Mouse (Mus musculus): ENCODE results near the gene Zfp619. TPM values are rescaled to one million over a fixed set of nuclear protein-coding genes. Genes with fewer than 3 reads are reported as not detected.
A peak's percentile ranks its signal among the peaks of the same experiment; 100 is the strongest.
"Not testable (repeated sequence)": the region's sequence is repeated elsewhere in the genome, so short reads cannot be mapped to it uniquely, and the experiment has no call there.

Zfp619 gene
- polyA plus RNA-seq, 1 experiment from 2014 or later: 1.4 TPM

GRCm38 (mm10) chr7:39549336-39549735 lies 31.8 kb downstream of the Zfp619 start:
- no peaks in the 10 kb centered on the region for H3K36me3 ChIP-seq (ENCODE audit: insufficient read depth, low read length)
- H3K27me3 ChIP-seq (ENCODE audit: insufficient read depth, low read length): no peaks in the 10 kb centered on the region
- H3K4me2 ChIP-seq (ENCODE audit: low read length): no peak overlapping the region
- H3K9me3 ChIP-seq (replicated peaks; ENCODE audit: low read length): no peaks in the 10 kb centered on the region
- DNase-seq (ENCODE audit: low spot score) (no peak), ATAC-seq (replicated peaks; ENCODE audit: low FRiP score, low read depth) (no peak)
- no peak overlapping the region for H3K27ac ChIP-seq
- TF ChIP-seq CTCF (IDR thresholded peaks at IDR 0.05; ENCODE audit: low read depth): no peak
- H3K4me1 ChIP-seq (replicated peaks; ENCODE audit: insufficient read depth, low read length): 0 out of 2 replicates have a peak, but pooled peaks cover 6% of the 10 kb centered on the region
- H3K9ac ChIP-seq (ENCODE audit: low read depth, low read length): no peak overlapping the region
- WGBS: 82% methylated on average over 2 of the region's 2 CpGs
- H3K4me3 ChIP-seq (replicated peaks; ENCODE audit: low read depth, low read length): no peak overlapping the region

- WGBS: 3% methylated on average over 52 of the region's 52 CpGs
- no peaks in the 10 kb centered on the region for H3K27me3 ChIP-seq (ENCODE audit: insufficient read depth, low read length)
- H3K4me2 ChIP-seq (ENCODE audit: low read length): peak overlapping the region; percentile 57
- peak overlapping the region; percentile 67 for H3K4me3 ChIP-seq (replicated peaks; ENCODE audit: low read depth, low read length)
- peak overlapping the region; percentile 83 for H3K9ac ChIP-seq (ENCODE audit: low read depth, low read length)
- peak; percentile 100 for ATAC-seq (replicated peaks; ENCODE audit: low FRiP score, low read depth)
- H3K4me1 ChIP-seq (replicated peaks; ENCODE audit: insufficient read depth, low read length): 0 out of 2 replicates have a peak, but pooled peaks cover 6% of the 10 kb centered on the region
- DNase-seq (ENCODE audit: low spot score): peak; percentile 97
- TF ChIP-seq CTCF (IDR thresholded peaks at IDR 0.05; ENCODE audit: low read depth): peak; percentile 58
- no peaks in the 10 kb centered on the region for H3K9me3 ChIP-seq (replicated peaks; ENCODE audit: low read length)
- H3K36me3 ChIP-seq (ENCODE audit: insufficient read depth, low read length): no peaks in the 10 kb centered on the region
- H3K27ac ChIP-seq: peak overlapping the region; percentile 95
These were observed 34.7 kb downstream of the Zfp619 start for GRCm38 (mm10) chr7:39551976-39552891.

- DNase-seq (ENCODE audit: low spot score) (peak; percentile 14), ATAC-seq (replicated peaks; ENCODE audit: low FRiP score, low read depth) (no peak)
- H3K27ac ChIP-seq: 0 out of 2 replicates have a peak overlapping the region, but pooled peaks have one; percentile 95
- no peak for TF ChIP-seq CTCF (IDR thresholded peaks at IDR 0.05; ENCODE audit: low read depth)
- no peaks in the 10 kb centered on the region for H3K36me3 ChIP-seq (ENCODE audit: insufficient read depth, low read length)
- peak overlapping the region; percentile 57 for H3K4me2 ChIP-seq (ENCODE audit: low read length)
- no peaks in the 10 kb centered on the region for H3K9me3 ChIP-seq (replicated peaks; ENCODE audit: low read length)
- 0 out of 2 replicates have a peak, but pooled peaks cover 6% of the 10 kb centered on the region for H3K4me1 ChIP-seq (replicated peaks; ENCODE audit: insufficient read depth, low read length)
- no peaks in the 10 kb centered on the region for H3K27me3 ChIP-seq (ENCODE audit: insufficient read depth, low read length)
- 6% methylated on average over 5 of the region's 5 CpGs for WGBS
- peak overlapping the region; percentile 83; the same call in 1 of the 2 replicates for H3K9ac ChIP-seq (ENCODE audit: low read depth, low read length)
- H3K4me3 ChIP-seq (replicated peaks; ENCODE audit: low read depth, low read length): peak overlapping the region; percentile 67
These were observed 35.4 kb downstream of the Zfp619 start for GRCm38 (mm10) chr7:39552993-39553392.

GRCm38 (mm10) chr7:39553871-39554270 lies 36.3 kb downstream of the Zfp619 start:
- Histone ChIP-seq H3K4me2 (ENCODE audit: low read length) (no peak overlapping the region), H3K9ac (ENCODE audit: low read depth, low read length) (no peak overlapping the region), H3K4me1 (replicated peaks; ENCODE audit: insufficient read depth, low read length) (0 out of 2 replicates have a peak, but pooled peaks cover 6% of the 10 kb centered on the region), H3K36me3 (ENCODE audit: insufficient read depth, low read length) (no peaks in the 10 kb centered on the region), H3K27me3 (ENCODE audit: insufficient read depth, low read length) (no peaks in the 10 kb centered on the region), H3K9me3 (replicated peaks; ENCODE audit: low read length) (no peaks in the 10 kb centered on the region), H3K27ac (no peak overlapping the region), H3K4me3 (replicated peaks; ENCODE audit: low read depth, low read length) (no peak overlapping the region)
- 70% methylated on average over 4 of the region's 4 CpGs for WGBS
- no peak for DNase-seq (ENCODE audit: low spot score)
- no peak for TF ChIP-seq CTCF (IDR thresholded peaks at IDR 0.05; ENCODE audit: low read depth)
- no peak for ATAC-seq (replicated peaks; ENCODE audit: low FRiP score, low read depth)

- Histone ChIP-seq H3K4me1 (replicated peaks; ENCODE audit: insufficient read depth, low read length) (no peaks in the 10 kb centered on the region), H3K27me3 (ENCODE audit: insufficient read depth, low read length) (no peaks in the 10 kb centered on the region), H3K36me3 (ENCODE audit: insufficient read depth, low read length) (no peaks in the 10 kb centered on the region), H3K4me2 (ENCODE audit: low read length) (no peak overlapping the region), H3K4me3 (replicated peaks; ENCODE audit: low read depth, low read length) (no peak overlapping the region), H3K9me3 (replicated peaks; ENCODE audit: low read length) (no peaks in the 10 kb centered on the region), H3K27ac (no peak overlapping the region), H3K9ac (ENCODE audit: low read depth, low read length) (no peak overlapping the region)
- no peak for TF ChIP-seq CTCF (IDR thresholded peaks at IDR 0.05; ENCODE audit: low read depth)
- DNase-seq (ENCODE audit: low spot score) (no peak), ATAC-seq (replicated peaks; ENCODE audit: low FRiP score, low read depth) (no peak)
- WGBS: 80% methylated on average over 2 of the region's 2 CpGs
These were observed 62.5 kb downstream of the Zfp619 start for GRCm38 (mm10) chr7:39580066-39580465.

- WGBS: 92% methylated on average over 2 of the region's 2 CpGs
- DNase-seq (ENCODE audit: low spot score) (no peak), ATAC-seq (replicated peaks; ENCODE audit: low FRiP score, low read depth) (no peak)
- no peak for TF ChIP-seq CTCF (IDR thresholded peaks at IDR 0.05; ENCODE audit: low read depth)
- Histone ChIP-seq H3K27ac (no peak overlapping the region), H3K27me3 (ENCODE audit: insufficient read depth, low read length) (no peaks in the 10 kb centered on the region), H3K9ac (ENCODE audit: low read depth, low read length) (no peak overlapping the region), H3K4me1 (replicated peaks; ENCODE audit: insufficient read depth, low read length) (no peaks in the 10 kb centered on the region), H3K4me3 (replicated peaks; ENCODE audit: low read depth, low read length) (no peak overlapping the region), H3K9me3 (replicated peaks; ENCODE audit: low read length) (no peaks in the 10 kb centered on the region), H3K4me2 (ENCODE audit: low read length) (no peak overlapping the region), H3K36me3 (ENCODE audit: insufficient read depth, low read length) (no peaks in the 10 kb centered on the region)
These were observed 63.0 kb downstream of the Zfp619 start for GRCm38 (mm10) chr7:39580601-39581000.

- DNase-seq (ENCODE audit: low spot score); H3K9me3 ChIP-seq (replicated peaks; ENCODE audit: low read length); H3K27ac ChIP-seq; H3K9ac ChIP-seq (ENCODE audit: low read depth, low read length); H3K4me2 ChIP-seq (ENCODE audit: low read length); ATAC-seq (replicated peaks; ENCODE audit: low FRiP score, low read depth); H3K4me1 ChIP-seq (replicated peaks; ENCODE audit: insufficient read depth, low read length); H3K4me3 ChIP-seq (replicated peaks; ENCODE audit: low read depth, low read length); H3K27me3 ChIP-seq (ENCODE audit: insufficient read depth, low read length); H3K36me3 ChIP-seq (ENCODE audit: insufficient read depth, low read length): not testable (repeated sequence)
- 83% methylated on average over 6 of the region's 6 CpGs for WGBS
These were observed 69.3 kb downstream of the Zfp619 start for GRCm38 (mm10) chr7:39586834-39587233.

All from kidney, postnatal 0 days (tissue).